Mouse (Mus musculus) skeletal muscle tissue, adult 2 months (tissue): Measurements from ENCODE around the gene Smco2.
A peak's percentile ranks its signal among the peaks of the same experiment; 100 is the strongest.

Source experiments
- DNase-seq: peaks from one replicate; pipeline ENCODE4 v3.0.0-alpha.2; 2012; ENCODE audit warnings: low read depth, low spot score

Smco2 gene

DNA sequence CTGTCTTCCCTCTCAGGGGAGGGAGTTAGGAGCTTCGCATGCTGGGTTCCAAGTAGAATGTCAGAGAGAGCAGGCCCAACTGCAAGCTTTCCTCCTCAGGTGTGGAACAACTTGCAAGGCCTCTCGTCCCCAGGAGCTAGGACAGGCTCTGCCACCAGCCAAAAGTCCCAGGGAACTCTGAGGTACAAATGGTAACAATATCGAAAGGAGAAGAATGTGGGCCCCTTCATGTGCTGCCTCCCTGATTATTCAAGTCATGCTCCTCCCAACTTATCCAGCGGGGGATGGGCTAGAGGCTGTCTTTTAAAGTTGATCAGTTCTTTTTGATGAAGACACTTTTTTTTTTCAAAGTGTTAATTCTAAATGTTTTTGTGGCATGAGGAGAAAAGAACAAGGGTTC is at the start of gene Smco2:
Smco2 (plus strand) TSS at position 55 of the 400 bp plus-strand sequence.
- DNase-seq = no peak

DNA sequence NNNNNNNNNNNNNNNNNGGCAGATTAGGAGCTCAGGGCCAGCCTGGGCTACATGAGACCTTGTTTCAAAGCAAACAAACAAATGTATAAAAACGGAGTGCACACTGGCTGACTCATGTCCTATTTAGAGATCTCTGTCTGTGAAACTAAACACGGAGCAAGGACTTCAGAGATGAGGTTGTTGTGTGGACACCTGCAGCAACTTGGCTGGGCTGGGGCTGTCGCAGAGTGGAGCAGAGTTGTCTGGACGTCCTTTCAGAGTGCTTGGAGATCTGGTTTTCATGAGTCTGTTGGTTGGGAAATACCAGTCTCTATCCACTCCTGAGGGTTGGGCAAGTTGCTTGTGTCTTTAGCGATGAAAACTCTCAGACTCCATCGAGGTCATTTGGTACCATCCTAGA is 39.9 kb upstream of the Smco2 start:
- DNase-seq = no peak

DNA sequence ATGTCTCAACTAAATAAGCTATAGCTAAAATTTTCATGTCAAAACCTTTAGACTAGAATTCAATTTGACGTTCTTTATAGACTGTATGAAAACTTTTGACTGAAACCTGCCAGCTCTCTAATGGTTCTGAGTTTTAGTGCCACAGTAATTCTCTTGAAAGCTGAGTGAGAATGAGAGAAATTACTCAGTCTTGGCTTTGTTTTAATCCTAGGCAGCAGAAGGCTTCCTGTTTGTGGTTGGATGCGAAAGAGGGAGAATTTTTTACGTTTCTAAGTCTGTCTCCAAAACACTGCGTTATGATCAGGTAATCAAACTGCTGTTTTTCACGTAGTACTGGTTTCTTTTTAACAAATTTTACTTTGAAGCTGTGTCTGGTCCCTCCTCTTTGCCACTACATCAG is 36.9 kb upstream of the Smco2 start:
- DNase-seq = no peak

DNA sequence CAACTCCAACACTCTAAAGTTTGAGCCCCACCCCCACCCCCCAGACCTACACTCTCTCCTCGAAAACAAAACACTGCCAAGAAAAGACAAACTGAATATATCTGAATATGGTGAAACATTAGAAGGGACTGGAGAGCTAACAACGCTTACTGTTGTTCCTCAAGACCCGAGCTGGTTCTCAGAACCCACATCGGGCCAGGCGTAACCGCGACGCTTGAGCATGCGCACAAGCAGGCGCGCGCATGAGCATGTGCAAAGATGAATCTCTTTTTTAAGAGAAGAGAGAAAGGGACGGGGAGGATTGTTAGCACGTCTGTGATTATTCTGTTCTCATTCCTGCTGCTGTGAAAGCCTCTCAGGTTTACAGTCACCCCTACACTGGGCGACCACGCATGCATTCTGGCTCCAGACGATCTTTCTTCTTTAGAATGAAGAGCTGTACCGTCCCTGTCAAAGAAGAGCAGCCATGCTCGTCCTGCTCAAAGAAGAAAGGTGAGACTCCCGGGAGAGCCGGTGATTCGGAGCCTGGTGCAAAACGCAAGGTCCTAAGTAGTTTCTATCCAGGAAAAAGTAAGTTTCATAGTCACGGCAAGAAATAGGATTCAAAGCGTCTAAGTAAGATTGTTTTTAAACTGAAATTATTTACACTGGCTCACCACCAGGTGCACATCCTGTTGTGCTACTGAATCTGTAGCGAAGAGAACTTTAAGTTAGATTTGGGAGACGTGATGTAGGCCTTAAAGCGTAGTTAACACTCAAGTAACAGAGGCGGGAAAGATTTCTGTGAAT is 29.5 kb upstream of the Smco2 start:
- no peak for DNase-seq

DNA sequence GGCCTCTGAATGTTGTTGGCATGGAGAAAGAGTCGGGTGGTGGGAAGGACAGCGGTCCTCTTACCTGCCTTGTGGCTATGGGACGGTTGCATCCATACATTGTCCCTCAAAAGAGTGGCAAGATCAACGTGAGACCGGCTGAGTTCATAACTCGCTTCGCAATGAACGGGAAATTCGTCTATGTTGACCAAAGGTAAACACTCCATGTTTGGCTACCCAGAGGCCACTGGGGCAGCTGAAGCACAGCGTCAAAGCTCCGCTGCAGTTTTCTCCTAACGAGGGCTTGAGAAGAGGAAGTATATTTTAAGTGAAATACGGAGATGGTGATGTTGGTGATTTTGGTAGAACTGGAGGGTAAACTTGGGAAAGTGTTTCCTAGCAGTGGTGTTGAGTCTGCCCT is 27.9 kb upstream of the Smco2 start:
- DNase-seq = no peak

DNA sequence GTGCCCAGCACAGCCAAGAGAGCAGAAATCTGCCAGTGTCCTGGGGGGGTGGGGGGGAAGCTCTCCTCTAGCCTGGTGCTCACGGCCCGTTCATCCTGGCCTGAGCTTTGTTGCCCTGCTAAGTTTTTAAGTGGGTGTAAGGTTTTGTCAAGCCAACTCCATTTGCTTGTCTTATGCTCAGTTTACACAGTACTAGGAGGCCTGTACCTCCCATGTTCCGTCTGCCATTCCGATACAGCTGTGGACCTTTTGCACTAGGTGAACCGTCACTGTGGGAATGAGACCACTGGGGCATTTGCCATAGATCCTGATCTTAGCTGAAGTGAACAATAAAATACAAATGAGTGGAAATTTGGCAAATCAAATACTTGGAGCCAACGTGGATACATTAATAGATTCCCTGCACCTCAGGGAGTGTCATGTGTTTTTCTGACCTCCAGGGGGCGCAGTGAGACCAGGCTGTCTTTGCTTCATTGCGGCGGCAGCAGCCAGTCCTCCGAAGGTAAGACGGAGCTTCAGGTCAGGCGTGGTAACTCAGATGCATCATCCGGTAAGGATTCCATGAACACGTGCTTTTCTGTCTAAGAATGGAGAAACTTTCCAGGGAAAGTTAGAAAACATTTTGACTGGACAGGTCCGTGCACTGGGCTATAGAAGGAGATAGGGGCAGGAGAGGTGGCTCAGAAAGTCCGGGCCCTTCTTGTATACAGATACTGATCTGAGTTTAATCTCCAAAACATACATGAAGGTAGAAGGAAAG is 25.0 kb upstream of the Smco2 start:
- peak; percentile 35 for DNase-seq

DNA sequence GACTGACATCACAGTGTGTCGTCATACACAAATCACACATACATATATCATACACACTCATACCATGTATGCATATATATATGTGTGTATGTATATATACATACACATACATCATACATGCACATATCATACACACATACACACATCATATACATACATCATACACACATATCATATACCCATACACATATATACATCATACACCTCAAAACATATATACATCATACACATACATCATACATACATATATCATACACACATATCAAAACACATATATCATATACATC is 24.5 kb upstream of the Smco2 start:
- no peak for DNase-seq

DNA sequence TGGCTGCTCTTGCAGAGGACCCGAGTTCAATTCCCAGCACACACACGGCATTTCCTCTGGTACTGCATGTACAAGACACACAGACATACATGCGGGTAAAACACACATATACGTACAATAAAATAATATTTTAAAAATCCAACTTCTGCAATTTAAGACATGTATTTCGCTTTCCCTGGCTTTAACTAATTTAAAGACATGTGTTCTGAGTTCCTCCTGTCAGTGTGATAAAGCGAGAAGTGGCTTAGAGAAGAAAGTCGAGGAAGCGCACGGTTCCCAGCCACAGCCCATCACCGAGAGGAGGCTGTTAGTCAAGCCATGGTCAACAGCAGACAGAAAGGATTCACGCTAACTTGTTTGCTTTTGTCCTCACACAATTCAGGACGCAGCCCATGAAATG is 18.6 kb upstream of the Smco2 start:
- no peak for DNase-seq

DNA sequence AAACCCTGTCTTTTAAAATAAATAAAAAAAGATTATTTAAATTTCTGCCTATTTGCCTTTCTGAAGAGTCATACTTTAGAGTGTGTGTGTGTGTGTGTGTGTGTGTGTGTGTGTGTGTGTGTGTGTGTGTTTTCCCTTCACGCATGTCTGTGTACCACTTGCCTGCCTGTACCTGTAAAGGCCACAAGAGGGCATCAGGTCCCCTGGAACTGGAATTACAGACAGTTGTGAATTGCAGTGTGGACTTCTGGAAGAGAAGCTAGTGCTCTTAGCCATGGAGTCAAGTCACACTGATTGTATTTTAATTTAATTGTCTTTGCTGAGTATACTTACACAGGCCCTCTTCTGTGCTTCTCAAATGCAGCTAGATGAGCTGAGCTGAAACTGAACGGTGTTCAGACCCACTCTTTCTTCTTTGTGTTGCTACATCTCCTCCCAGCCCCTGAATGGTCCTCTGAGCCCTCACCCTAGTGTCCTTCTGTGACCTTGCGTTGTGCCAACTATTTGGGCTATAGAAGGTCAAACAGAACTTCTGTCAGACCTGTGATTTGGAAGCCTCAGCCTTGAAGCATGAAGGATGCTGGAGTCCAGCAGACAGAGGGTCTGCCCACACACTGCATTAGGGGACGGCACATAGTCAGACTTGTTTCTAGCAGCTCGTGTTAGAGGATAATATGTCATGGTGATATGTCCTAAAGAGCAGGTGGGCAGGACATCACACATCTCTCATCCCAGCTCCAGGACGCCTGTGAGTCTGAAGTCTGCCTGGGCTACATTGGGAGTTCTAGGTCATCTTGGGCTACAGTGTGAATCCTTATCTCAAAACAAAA is 16.2 kb upstream of the Smco2 start:
- peak; percentile 53 for DNase-seq

DNA sequence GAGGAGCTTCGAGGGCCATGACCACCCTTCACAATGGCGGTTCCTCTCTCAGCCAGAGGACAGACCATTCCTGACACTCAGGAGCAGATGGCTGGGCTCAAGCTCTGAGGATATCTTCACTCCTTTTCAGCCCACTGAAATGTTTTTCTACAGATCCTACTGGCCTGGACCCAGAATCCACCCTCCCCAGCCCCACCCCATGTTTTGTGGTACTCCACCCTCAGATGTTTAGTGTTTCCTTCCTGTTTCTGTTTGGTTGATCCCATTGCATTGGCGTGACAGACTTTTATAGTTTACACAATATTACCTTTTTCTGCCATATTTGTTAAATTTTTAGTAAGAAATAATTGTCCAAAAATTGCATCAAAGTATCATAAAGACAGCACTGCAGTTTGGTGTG is 15.6 kb upstream of the Smco2 start:
- no peak for DNase-seq

DNA sequence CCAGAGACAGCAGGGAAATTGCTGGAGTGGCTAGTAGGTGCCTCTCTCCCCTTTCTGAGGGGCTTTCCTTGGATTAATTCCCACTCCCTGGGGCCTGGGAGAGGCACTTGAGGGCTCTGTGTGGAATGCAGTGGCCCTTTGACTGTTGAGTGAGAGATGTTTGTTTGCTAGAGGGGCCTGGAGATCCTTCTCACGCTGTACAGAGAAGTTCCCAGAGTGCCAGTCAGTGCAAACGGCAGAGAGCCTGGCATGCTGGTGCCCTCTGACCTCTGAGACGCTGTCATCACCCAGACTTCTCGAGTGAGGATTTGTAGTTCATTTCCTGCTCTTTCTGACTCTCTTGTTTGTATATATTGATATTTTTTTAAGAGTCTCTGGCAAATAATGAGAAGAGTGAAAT is 14.1 kb upstream of the Smco2 start:
- DNase-seq = no peak

DNA sequence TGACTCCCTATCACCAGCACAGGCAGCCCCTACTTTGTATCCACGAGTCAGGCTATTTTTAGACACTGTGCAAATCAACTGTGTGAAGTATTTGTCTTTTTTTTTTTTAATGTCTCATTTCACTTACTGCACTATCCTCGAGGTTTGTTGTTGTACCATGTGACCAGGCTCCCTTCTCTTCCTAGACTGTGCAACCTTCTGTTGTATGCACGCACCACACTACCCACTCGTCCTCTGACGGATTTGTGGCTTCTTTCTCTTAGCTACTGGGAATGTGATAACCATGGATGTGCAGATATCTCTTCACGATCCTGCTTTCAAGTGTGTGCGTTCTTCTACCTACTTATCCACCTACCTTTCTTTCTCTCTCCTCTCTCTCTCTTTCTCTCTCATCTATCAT is 12.6 kb upstream of the Smco2 start:
- no peak for DNase-seq

DNA sequence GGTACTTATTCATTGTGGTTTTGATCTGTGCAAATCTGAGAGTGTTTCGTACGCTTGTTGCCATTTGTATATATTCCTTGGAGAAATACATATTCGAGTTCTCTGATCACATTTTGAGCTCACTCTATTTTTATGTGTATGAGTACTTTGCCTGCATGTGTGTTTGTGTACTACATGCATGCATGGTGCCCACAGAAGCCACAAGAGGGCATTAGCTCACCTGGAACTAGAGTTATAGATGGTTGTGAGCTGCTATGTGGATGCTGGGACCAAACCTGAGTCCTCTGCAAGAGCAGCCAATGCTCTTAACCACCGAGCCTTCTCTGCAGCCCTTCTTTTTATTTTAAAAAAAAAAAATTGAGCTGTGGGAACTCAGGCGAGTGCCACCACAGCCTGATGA is 11.5 kb upstream of the Smco2 start:
- DNase-seq = no peak

DNA sequence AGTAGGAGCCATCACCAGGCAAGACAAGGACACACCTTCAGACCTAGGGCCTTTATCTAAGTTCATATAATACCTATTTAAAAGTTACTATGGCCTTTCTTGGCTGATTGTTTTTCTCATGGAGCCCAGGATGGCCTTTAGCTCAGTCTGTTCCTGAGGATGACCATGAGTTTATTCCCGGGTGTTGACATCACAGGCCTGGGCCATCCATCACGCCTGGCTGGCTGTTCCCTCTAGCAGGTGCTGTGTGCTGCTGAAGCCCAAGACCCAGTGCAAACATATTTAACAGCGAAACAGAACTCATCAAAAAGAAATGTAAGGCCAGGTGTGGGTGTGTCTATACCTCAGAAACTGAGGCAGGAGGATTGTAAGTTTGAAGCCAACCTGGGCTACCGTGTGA is 11.0 kb upstream of the Smco2 start:
- no peak for DNase-seq

DNA sequence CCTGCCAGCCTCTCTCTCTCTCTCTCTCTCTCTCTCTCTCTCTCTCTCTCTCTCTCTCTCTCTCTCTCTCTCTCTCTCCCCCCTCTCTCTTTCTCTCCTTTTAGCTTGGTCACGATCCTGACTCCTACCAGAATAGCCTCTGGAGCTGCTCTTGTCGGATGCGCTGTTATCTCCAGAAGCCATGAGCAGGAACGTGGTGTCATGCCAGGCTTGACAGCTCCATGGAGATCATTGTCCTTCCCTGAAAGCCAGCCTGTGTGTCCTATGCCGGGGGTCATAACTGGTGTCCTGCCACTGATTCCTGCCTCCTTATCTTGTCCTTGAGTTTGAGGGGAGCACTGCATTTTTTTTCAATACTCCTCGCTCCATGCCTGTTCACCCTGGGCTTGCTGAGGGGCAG is 5.0 kb upstream of the Smco2 start:
- no peak for DNase-seq

DNA sequence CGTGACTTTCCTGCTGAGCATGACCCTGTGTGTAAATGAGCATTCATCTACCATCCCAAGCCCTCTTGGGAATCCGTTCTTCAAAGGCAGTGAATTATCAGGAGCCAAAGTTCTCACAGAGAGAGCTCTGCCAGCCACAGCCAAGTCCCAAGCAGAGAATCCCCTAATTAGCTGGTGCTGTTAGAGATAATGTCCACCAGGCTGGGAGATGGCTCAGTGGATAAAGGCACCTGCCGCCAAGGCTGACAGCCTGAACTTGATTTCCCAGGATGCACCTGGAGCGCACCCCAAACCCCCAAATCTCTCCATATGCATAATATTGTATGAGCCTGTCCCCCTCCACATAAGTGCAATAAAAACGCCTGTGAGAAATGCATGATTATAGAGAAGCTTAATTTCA is 4.6 kb upstream of the Smco2 start:
- DNase-seq = no peak

DNA sequence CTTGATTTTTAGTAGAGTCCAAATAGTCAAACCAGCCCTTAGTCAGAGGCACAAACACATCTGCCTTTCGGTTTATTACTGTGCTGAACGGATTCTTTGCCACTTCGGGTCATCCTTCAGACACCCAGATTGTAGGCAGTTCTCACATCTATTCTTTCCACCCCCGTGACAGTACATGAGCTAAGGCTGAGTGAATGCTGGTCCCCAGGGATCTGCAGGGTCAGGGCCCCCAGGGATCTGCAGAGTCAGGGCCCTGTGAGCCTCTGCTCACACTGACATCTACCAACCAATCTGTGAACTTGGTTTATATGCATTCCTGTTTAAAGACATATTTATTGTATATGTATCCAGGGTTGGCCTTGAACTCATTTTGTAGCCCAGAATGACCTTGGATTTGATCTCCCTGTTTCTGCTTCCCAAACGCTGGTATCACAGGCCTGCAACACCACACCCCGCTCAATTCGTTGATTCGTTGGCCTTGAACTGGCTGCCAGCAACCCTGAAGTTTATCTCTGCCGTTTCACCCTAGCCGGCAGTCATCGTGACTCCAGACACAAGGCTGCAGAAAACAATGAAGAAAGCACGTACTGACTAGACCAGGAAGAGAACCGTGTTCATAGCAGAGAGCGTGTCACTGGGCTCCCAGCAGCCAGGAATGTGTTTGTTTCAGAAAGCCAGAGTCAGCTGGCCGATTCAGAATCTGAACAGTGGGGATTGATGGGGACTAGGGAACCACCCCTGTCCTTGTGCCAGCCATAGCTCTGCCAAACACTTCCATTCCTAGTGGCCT is 3.7 kb upstream of the Smco2 start:
- DNase-seq = peak; percentile 27

DNA sequence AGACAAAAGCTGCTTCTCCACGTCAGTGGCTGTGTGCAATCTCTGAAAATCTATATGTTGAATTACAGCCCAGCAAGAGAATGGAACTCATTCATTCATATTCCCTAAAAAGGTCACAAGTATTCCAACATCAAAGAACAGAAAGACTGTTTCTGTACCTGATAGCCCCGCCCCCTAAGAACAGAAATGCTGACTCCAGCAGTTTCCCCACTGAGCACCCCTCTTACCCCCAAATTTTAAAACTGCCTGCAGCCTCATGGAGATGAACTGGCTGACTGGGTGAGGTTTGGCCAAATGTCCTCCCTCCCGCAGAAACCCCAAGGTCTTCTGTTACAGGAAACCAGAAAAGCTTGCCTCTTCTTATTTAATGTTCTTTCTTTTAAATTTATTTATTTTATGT is 2.5 kb upstream of the Smco2 start:
- no peak for DNase-seq

DNA sequence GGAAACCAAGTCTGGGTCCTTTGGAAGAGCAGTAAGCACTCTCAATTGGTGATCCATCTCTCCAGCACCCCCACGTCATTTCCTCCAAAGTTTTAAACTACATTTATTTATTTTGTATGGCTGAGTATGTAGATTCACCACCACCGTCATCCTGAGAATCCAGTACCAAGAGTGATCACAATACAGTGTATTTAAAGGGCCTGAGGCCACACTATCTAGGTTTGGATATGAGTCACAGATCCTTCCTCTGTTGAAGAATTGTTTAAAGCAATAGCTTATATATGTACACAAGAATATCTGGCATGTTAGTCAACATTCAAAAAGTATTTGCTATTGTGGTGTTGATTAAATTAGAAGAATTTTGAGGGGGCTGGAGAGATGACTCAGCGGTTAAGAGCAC is 1.6 kb upstream of the Smco2 start:
- no peak for DNase-seq

DNA sequence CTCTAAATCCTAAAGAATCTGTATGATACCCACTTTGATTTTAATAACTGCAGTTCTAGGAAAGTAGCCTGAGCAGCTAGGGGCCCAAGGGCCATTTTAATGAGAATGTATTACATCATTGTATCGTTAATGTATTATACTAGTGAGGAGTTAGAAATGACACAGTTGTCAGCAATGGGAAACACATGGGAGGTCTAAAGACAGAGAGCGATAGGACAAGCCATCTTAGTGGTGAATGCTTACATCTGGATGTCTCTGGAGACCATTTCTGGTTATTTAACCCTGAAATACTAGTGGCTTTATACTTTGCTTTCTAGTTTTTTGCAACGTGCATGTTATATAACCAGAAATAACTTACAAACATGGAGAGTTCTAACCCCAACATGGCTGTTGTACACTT is 2.0 kb downstream of the Smco2 start:
- DNase-seq = no peak

DNA sequence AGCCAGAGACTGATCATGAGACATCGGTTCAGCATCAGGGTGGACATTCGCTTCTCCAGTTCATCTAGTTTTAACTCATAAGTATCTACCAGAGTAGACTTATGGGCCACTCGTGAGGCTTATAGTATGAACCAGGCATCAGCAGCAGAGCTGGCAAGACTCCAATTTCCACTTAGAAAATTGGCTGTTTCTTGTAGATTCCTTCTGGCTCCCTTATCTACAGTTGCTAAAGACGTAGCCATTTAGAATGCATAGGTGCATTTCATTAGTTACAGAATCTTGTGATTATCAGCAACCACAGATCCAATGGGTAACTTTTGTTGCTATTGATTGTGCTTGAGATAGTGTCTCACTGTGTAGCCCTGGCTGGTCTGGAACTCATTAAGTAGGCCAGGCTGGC is 2.8 kb downstream of the Smco2 start:
- no peak for DNase-seq

DNA sequence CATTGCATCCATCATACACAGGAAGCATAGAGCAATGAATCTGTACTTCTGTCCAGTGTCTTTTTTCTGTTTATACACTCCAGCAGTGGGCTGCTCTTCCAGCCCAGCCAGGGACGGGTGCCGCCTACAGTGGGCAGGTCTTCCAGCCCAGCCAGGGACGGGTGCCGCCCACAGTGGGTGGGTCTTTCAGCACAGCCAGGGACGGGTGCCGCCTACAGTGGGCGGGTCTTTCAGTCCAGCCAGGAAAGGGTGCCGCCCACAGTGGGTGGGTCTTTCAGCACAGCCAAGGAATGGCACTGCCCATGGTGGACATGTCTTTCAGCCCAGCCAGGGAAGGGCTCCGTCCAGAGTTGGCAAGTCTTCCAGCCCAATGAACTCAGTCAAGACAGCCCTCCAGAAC is 5.3 kb downstream of the Smco2 start:
- DNase-seq = no peak
